ENCODE assay signal across 9 mouse cellular contexts in the genomic region with DNA sequence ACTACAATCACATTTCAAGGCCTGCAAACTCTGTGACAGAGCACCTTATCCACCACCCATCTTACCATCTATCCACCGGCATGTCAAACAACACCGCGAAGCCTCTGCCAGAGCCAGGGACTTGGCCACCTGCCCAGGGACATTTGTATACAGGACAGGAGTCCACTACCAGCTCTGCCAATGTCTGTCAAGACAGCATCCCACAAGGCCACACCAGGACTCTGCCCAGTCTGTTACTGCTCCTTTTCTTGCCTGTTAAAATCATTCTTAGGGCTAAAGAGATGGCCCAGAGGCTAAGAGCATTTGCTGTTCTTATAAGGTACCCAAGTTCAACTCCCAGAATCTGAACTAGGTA. TPM values are rescaled to one million over a fixed set of nuclear protein-coding genes. Genes with fewer than 3 reads are reported as not detected.
DNase-seq lines count a peak whose midpoint lies in the region; ATAC-seq and TF ChIP-seq lines count a peak whose summit lies in the region.
"Had no signal": no experiment of that assay in that cellular context is flagged by ENCODE, and none has a peak within 500 bp of the region (broad histone marks: within the 10 kb centered on the region; RNA-seq: fewer than 3 reads in every experiment).

No protein-coding gene starts in this region.

- no peak for DNase-seq in forebrain, postnatal 0 days
- peak; percentile 54 for DNase-seq in right cerebral cortex, postnatal 14 days
- no peak for DNase-seq in right cerebral cortex, postnatal 25 days
- peak; percentile 58 for DNase-seq in midbrain, postnatal 0 days (ENCODE audit: low spot score)
- DNase-seq in left cerebral cortex, postnatal 36 days (ENCODE audit: low spot score in 2 of 2): no peak

- H3K4me2 ChIP-seq in forebrain, postnatal 0 days (ENCODE audit: low read depth): no peak overlapping the region
- no peak overlapping the region for H3K4me2 ChIP-seq in forebrain, embryonic 15.5 days (replicated peaks)
- H3K4me2 ChIP-seq in heart, embryonic 13.5 days: no peak overlapping the region
- H3K4me2 ChIP-seq in midbrain, postnatal 0 days (ENCODE audit: low read depth, low read length, poor library complexity, severe bottlenecking): no peak overlapping the region
- no peak overlapping the region for H3K4me2 ChIP-seq in forebrain, embryonic 16.5 days (ENCODE audit: low read length)

- intact Hi-C loops in left cerebral cortex, postnatal 36 days (cut with DNase I): loop anchor here (10.0 kb wide), 1 partner anchor 145 kb away; no protein-coding TSS in a partner anchor

- no peaks in the 10 kb centered on the region for H3K27me3 ChIP-seq in forebrain, postnatal 0 days (ENCODE audit: insufficient read depth, low read length)
- no peaks in the 10 kb centered on the region for H3K27me3 ChIP-seq in forebrain, embryonic 15.5 days
- H3K27me3 ChIP-seq in heart, embryonic 13.5 days (replicated peaks): no peaks in the 10 kb centered on the region
- H3K27me3 ChIP-seq in midbrain, postnatal 0 days (ENCODE audit: insufficient read depth, low read length): no peaks in the 10 kb centered on the region
- H3K27me3 ChIP-seq in forebrain, embryonic 16.5 days (replicated peaks; ENCODE audit: control insufficient read depth, insufficient read depth, low read length): no peaks in the 10 kb centered on the region

- no peak overlapping the region for H3K27ac ChIP-seq in forebrain, postnatal 0 days (ENCODE audit: low read depth, low read length)
- H3K27ac ChIP-seq in forebrain, embryonic 15.5 days (replicated peaks): no peak overlapping the region
- peak overlapping the region; percentile 51 for H3K27ac ChIP-seq in heart, embryonic 13.5 days (replicated peaks)
- H3K27ac ChIP-seq in midbrain, postnatal 0 days (ENCODE audit: low read depth, low read length): no peak overlapping the region
- no peak overlapping the region for H3K27ac ChIP-seq in forebrain, embryonic 16.5 days (ENCODE audit: low read length)

- no peak for TF ChIP-seq CTCF in forebrain, postnatal 0 days (IDR thresholded peaks at IDR 0.05; ENCODE audit: low read depth)
- no peak for TF ChIP-seq CTCF in midbrain, postnatal 0 days (IDR thresholded peaks at IDR 0.05)

- no peak overlapping the region for H3K9ac ChIP-seq in forebrain, postnatal 0 days
- H3K9ac ChIP-seq in forebrain, embryonic 15.5 days (replicated peaks): no peak overlapping the region
- H3K9ac ChIP-seq in heart, embryonic 13.5 days: no peak overlapping the region
- H3K9ac ChIP-seq in midbrain, postnatal 0 days (replicated peaks; ENCODE audit: low read length, poor library complexity, severe bottlenecking): no peak overlapping the region
- no peak overlapping the region for H3K9ac ChIP-seq in forebrain, embryonic 16.5 days (replicated peaks; ENCODE audit: low read depth, low read length)

- no peak overlapping the region for H3K4me3 ChIP-seq in forebrain, postnatal 0 days (ENCODE audit: low read depth, low read length)
- H3K4me3 ChIP-seq in forebrain, embryonic 15.5 days: no peak overlapping the region
- H3K4me3 ChIP-seq in heart, embryonic 13.5 days: no peak overlapping the region
- H3K4me3 ChIP-seq in midbrain, postnatal 0 days (ENCODE audit: low read depth, low read length): no peak overlapping the region
- H3K4me3 ChIP-seq in forebrain, embryonic 16.5 days (replicated peaks; ENCODE audit: low read length): no peak overlapping the region
- H3K4me3 ChIP-seq: megakaryocyte, embryonic 14.5 days had no signal

- H3K4me1 ChIP-seq in forebrain, postnatal 0 days (ENCODE audit: insufficient read depth): no peaks in the 10 kb centered on the region
- H3K4me1 ChIP-seq in forebrain, embryonic 15.5 days: no peaks in the 10 kb centered on the region
- H3K4me1 ChIP-seq in heart, embryonic 13.5 days: peaks cover 30% of the 10 kb centered on the region
- H3K4me1 ChIP-seq in midbrain, postnatal 0 days (ENCODE audit: insufficient read depth, low read length): no peaks in the 10 kb centered on the region
- no peaks in the 10 kb centered on the region for H3K4me1 ChIP-seq in forebrain, embryonic 16.5 days (replicated peaks; ENCODE audit: control insufficient read depth, insufficient read depth, low read length)
- H3K4me1 ChIP-seq: megakaryocyte, embryonic 14.5 days had no signal

- 53% methylated on average over 3 of the region's 3 CpGs for WGBS in forebrain, postnatal 0 days
- 52% methylated on average over 3 of the region's 3 CpGs for WGBS in forebrain, embryonic 15.5 days
- 33% methylated on average over 3 of the region's 3 CpGs for WGBS in heart, embryonic 13.5 days
- 77% methylated on average over 3 of the region's 3 CpGs for WGBS in midbrain, postnatal 0 days
- WGBS in forebrain, embryonic 16.5 days: 64% methylated on average over 3 of the region's 3 CpGs

- ATAC-seq in forebrain, postnatal 0 days: peak; percentile 38
- ATAC-seq in forebrain, embryonic 15.5 days (replicated peaks): no peak
- no peak for ATAC-seq in heart, embryonic 13.5 days (ENCODE audit: extremely low read depth, insufficient number of reproducible peaks, low FRiP score, low TSS enrichment)
- 0 out of 2 replicates have a peak, but pooled peaks have one; percentile 45 for ATAC-seq in midbrain, postnatal 0 days (ENCODE audit: low FRiP score)
- ATAC-seq in forebrain, embryonic 16.5 days: no peak

- no peaks in the 10 kb centered on the region for H3K9me3 ChIP-seq in forebrain, postnatal 0 days (ENCODE audit: low read length)
- no peaks in the 10 kb centered on the region for H3K9me3 ChIP-seq in forebrain, embryonic 15.5 days
- no peaks in the 10 kb centered on the region for H3K9me3 ChIP-seq in heart, embryonic 13.5 days
- no peaks in the 10 kb centered on the region for H3K9me3 ChIP-seq in midbrain, postnatal 0 days (ENCODE audit: low read length)
- no peaks in the 10 kb centered on the region for H3K9me3 ChIP-seq in forebrain, embryonic 16.5 days (ENCODE audit: control insufficient read depth, low read length)

- no peaks in the 10 kb centered on the region for H3K36me3 ChIP-seq in forebrain, postnatal 0 days (ENCODE audit: insufficient read depth)
- no peaks in the 10 kb centered on the region for H3K36me3 ChIP-seq in forebrain, embryonic 15.5 days
- H3K36me3 ChIP-seq in heart, embryonic 13.5 days: no peaks in the 10 kb centered on the region
- H3K36me3 ChIP-seq in midbrain, postnatal 0 days (ENCODE audit: insufficient read depth, low read length): no peaks in the 10 kb centered on the region
- H3K36me3 ChIP-seq in forebrain, embryonic 16.5 days (ENCODE audit: control insufficient read depth, insufficient read depth): no peaks in the 10 kb centered on the region

RNA-seq across cellular contexts. Expression of gene Ryr2, which starts 53.4 kb away (rescaled TPM):
- 22.8 and 23.6 TPM in 2 replicates for total RNA-seq in forebrain, postnatal 0 days (2014; rRNA removed)
- 0.59 and 2.1 TPM in 2 replicates for polyA plus RNA-seq in forebrain, postnatal 0 days (2015; fragmentation: Nextera tagmentation; extraction: Ambion mirVana)
- polyA plus RNA-seq in forebrain, embryonic 15.5 days (2015; fragmentation: Nextera tagmentation; extraction: Ambion mirVana): 1.1 and 1.5 TPM in 2 replicates
- polyA plus RNA-seq in heart, embryonic 13.5 days (2015; fragmentation: Nextera tagmentation; extraction: Ambion mirVana): 20.9 and 22.5 TPM in 2 replicates
- 22.5 and 41.9 TPM in 2 replicates for total RNA-seq in midbrain, postnatal 0 days (2014; rRNA removed)
- polyA plus RNA-seq in midbrain, postnatal 0 days (2015; fragmentation: Nextera tagmentation; extraction: Ambion mirVana): 2.6 and 3.5 TPM in 2 replicates
- polyA plus RNA-seq in forebrain, embryonic 16.5 days (2015; fragmentation: Nextera tagmentation; extraction: Ambion mirVana): 0.93 and 2.2 TPM in 2 replicates
- total RNA-seq in left cerebral cortex, postnatal 36 days (2021): 100 to 1,000 TPM; 158 to 215 TPM

Comparison
In these comparisons a context has a peak if more than half of its experiments do, and no peak if none do; other contexts are left out.
1. ATAC-seq: peak in forebrain, postnatal 0 days (single experiment) and midbrain, postnatal 0 days (single experiment); none in forebrain, embryonic 15.5 days (single experiment), heart, embryonic 13.5 days (single experiment) and forebrain, embryonic 16.5 days (single experiment).
2. DNase-seq: peak in right cerebral cortex, postnatal 14 days (single experiment) and midbrain, postnatal 0 days (single experiment); none in forebrain, postnatal 0 days (single experiment), right cerebral cortex, postnatal 25 days (single experiment) and left cerebral cortex, postnatal 36 days (0 of 2).